Mouse (Mus musculus) urinary bladder, adult 2 months (tissue): ENCODE data around the gene Ghr. TPM values are rescaled to one million over a fixed set of nuclear protein-coding genes. Genes with fewer than 3 reads are reported as not detected.

Experiments
- DNase-seq: peaks from one replicate; pipeline ENCODE4 v3.0.0; 2022; ENCODE audit warnings: low spot score
- polyA plus RNA-seq: library from polyadenylated mRNA; depleted of rRNA; stranded (reverse); fragments of >200 nt; gene quantifications from 2 replicates; pipeline ENCODE4 v1.2.3, GENCODE M21; 2012

The Ghr gene
- polyA plus RNA-seq, 1 experiment, result 45.6 TPM

DNA sequence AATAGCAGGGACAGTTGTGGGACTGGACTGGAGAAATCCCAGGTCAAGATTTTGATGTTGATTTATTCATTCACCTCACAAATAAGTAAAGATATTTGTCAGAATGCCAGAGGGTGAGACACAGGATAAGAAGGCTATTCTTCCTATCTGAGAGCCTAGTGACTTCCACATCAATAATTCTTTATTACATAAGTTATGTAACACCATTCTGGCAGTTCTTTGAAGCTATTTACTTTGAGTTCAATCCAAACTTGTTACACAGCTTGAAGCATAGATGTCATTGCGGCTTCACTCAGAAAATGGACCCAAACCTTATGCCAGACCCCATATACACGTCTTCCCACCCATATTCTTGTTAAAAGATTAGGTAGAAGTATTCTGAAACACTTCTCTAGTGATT lies 133.7 kb downstream of the Ghr start:
- DNase-seq, result no peak

GRCm38 (mm10) chr15:3445285-3445909 lies 137.9 kb downstream of the Ghr start:
- no peak for DNase-seq

- DNase-seq, result no peak
Observed at GRCm38 (mm10) chr15:3444448-3445020, 138.8 kb downstream of the Ghr start.

DNA sequence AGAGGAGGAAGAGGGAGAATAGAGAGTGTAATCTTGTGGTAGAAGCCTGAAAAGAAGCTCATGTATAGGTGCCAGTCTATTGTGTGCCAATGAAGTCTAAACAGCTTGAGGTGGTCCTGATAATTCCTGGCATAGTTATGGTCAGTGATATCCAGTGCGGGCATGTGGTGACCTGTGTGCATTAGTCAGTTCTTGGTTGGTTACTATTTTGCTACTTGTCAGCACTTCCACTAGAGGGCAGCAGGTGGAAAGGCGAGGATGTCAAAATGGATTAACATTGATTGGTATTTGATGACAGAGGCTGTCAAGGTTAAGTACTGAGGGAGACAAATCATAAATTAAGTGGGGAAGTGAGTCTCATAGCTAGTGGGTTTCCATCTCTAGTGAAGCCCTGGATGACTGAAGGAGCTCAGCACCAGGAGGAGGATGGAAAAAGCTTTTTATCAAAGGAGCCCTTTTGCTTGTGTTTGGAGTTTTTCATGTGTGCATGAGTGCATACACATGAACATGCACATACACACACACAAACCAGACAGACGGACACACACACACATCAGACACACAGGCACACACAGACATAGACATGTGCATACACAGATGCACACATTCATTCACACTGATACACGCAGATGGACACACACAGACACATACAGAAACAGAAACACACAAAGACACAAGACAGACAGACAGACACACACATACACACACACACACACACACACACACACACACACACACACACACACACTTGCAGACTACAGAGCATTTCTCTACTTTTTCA lies 141.6 kb downstream of the Ghr start:
- no peak for DNase-seq

DNA sequence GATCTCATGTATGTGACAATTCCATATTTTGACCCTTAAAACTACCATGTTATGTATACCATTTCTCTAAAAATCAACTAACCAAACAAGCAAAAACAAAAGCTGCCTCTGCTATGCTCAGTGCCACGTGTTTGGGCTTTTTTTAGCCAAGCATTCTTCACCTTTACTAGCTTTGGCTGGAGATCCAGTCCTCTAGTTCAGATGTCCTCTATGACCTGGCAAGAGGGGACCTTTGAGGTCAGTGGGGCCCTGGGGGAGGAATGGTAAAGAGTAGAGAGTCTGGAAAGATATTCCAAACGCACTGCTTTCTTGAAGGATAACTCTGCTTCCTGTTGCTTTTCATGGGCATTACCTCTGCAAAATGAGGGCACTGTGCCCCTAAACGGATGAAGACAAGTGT lies 145.9 kb downstream of the Ghr start:
- no peak for DNase-seq

DNA sequence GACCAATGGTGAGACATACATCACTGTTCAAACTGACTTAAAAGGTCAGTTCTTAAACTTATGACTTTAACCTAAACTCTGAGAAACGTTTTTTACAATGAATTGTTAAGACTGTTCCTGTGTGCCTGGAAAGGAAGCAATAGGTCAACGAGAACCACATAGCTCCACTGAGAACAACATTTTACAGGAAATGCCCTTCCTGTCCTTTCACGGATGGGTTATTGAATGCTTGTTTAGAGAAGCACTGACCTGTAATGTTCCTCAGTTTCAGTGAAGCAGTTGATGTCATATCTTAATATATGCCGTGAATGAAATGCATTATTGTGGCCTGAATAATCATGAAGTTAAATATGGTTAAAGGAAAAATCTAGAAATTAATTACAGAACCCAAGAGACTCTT lies 147.7 kb downstream of the Ghr start:
- no peak for DNase-seq

- DNase-seq, result no peak
Observed at GRCm38 (mm10) chr15:3434461-3434860, 148.8 kb downstream of the Ghr start.

DNA sequence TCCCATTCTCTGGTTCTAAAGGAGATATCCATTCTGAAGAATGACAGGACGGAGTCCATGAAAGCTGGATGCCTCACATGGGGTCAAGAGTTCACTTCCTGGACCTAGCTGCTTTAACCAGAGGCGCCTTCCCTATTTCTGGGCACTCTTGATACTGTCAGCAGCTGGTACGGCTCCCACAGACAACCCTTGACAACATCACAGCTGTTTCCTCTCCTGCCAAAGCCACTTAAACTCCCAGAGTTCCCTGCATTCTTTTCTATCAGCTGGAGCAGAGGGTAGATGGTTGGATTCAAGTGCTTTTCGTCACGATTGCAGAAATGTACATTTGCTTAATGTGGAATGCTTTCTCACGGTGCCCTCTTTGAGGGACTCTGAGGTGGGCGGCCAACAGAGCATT lies 150.0 kb downstream of the Ghr start:
- no peak for DNase-seq

DNA sequence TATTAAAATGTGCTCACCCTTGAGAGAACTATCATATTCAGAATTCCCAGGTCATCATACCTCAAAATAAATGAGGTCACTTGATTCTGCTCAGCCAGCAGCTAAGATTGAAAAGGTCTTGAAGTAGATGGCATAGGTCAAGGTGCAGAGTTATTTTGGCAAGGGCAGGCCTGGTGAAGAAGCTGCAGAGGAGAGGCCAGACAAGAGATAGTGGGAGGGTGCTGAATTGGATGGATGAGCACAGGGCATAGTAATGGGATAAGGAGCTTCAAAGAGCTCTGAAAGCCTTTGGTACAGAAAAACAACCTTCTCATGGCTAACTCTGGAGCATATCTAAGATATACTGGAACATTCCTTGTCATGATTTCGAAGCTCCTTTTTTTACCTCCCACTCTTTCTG lies 150.5 kb downstream of the Ghr start:
- no peak for DNase-seq

DNA sequence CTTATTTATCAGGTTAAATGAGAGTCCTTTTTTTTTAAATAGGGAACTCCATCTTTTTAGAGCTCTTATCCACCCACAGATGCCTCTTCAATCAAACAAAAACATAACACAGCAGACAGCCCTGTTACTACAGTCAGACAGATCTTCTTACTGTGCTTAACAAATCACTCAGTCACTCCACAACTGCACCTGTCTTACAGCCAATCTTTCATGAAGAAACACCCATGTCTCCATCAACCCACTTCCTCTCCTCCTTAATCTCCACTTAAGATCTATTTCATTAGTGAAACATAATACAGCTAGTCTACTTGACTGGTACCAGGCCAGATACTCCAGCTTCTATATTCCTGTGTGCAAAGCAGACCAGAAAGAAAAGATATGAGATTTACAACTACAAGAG lies 153.9 kb downstream of the Ghr start:
- no peak for DNase-seq

GRCm38 (mm10) chr15:3429001-3429400 lies 154.3 kb downstream of the Ghr start:
- no peak for DNase-seq

DNA sequence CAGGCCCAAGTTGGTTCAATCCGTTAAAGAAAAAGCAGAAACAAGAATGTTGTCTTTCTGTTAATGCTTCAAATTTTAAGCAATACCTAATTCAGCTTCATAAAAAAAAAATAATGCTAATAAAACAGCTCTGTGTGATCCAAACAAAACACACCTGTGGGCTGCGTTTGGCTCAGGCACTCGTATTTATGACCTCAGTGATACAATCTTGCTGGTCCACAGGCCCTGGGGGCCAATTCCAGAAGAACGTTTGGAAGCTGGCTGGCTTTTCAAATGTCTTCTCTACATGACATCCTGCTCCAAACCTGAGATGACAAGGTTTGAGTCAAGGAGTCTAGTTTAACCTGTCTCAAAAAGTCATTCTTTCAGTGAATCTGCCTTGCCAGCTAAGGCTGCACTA lies 156.9 kb downstream of the Ghr start:
- DNase-seq, result no peak

DNA sequence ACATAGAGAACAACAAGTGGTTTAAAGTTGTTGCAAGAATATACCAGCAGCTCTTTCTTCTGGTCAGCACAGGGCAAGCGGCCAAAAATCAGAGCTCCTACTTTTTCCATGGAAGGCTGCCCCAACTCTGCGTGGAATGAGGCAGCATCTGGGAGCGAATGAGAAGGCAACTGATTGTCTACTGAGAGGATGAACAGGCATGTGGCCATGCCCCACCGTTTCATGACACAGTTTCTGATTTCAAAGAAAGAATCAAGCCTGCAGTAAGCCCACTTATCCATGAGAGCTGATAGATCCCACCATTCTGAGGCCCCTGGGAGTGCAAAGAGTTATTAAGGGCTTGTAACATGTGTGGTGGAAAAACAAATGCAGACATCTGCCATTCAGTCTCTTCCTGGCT lies 160.1 kb downstream of the Ghr start:
- DNase-seq, result no peak

DNA sequence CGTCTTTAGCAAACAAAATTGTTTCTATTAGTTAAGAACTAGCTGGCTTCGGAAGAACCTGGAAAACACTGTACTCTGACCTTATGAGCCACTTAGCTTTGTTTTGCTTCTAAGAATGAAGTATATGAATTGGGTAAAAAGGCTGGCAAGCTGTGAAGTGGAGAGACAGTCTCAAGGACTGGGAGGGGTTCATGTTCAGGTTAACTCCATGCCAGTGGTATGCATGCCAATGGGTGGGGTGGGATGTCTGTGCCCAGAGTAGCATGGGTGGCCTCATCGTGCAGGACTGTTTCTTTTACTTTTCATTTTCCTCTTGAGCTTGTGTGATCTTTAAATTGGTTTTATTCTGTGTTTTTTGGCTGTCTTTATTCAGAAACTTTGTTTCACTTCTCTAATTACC lies 165.6 kb downstream of the Ghr start:
- no peak for DNase-seq

GRCm38 (mm10) chr15:3413103-3413502 lies 170.2 kb downstream of the Ghr start:
- DNase-seq, result no peak

- DNase-seq, result no peak
Observed at GRCm38 (mm10) chr15:3408478-3408877, 174.8 kb downstream of the Ghr start.

- no peak for DNase-seq
Observed at GRCm38 (mm10) chr15:3399196-3399595, 184.1 kb downstream of the Ghr start.

GRCm38 (mm10) chr15:3397369-3398100 lies 185.8 kb downstream of the Ghr start:
- DNase-seq, result no peak

GRCm38 (mm10) chr15:3396149-3396548 lies 187.1 kb downstream of the Ghr start:
- no peak for DNase-seq

- DNase-seq, result no peak
Observed at GRCm38 (mm10) chr15:3395700-3396099, 187.6 kb downstream of the Ghr start.

GRCm38 (mm10) chr15:3390722-3391121 lies 192.6 kb downstream of the Ghr start:
- DNase-seq, result no peak

DNA sequence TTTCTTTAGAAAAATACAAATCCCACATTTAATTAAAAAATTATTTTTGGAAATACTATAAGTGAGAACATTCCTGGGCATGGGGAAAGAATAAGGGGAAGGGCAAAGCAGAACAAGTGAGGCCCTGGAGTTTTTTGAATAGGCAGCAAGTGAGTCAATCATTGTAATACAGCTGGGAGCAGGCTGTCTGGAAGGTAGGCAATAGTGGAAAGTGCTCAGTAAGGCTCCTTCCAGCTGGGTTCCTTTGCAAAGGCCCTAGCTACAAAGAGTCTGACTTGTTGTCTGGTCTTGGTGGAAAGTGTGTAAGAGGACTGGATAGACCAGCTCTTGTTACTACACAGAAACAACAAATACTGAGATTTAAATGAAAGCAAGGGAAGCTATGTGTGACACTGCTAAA lies 194.3 kb downstream of the Ghr start:
- DNase-seq, result no peak

DNA sequence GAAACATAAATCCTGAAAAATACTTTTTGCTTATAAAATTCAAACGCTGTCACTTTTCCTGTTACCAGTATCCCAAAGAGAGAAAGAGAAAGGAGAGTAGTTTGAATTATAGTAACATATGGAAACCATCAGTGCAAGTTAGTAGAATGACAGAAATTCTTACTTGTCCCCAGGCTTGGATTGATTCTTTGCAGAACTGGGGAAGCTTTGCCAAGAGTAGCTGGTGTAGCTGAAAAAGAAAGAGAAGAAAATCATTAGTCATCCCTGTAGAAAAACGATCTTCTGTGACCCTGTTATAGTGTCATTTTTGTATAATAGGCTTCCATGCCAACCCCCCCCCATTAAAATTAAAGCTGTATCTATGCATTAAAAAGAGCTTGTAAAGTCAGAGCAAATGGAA lies 194.8 kb downstream of the Ghr start:
- no peak for DNase-seq
